Mouse (Mus musculus) MEL (cell line): Measurements from ENCODE around the gene Cenpt. TPM values are rescaled to one million over a fixed set of nuclear protein-coding genes. Genes with fewer than 3 reads are reported as not detected.

ENCODE experiments used
- DNase-seq: peaks from one replicate; pipeline ENCODE4 v3.0.0; 2011; ENCODE audit warnings: low read depth, low spot score
- H3K27ac ChIP-seq: 2 replicates; pipeline ENCODE4 v1.5.1; 2012; ENCODE audit warnings: low read depth, mild to moderate bottlenecking, control low read depth, low read length, moderate library complexity; ENCODE audit not compliant: control insufficient read depth
- H3K27me3 ChIP-seq, 2 experiments: fragments of 150-350 bp in 1 of 2; sonication (generic) in 1 of 2; 2 replicates each; pipeline ENCODE4 v1.6.1; 2012; ENCODE audit warnings: low read length in 2 of 2, mild to moderate bottlenecking in 2 of 2, improper control_type of control experiment in 1 of 2, moderate library complexity in 1 of 2; ENCODE audit not compliant: insufficient read depth in 2 of 2, control insufficient read depth in 1 of 2
- H3K36me3 ChIP-seq, 2 experiments: 2 replicates each; pipeline ENCODE4 v1.6.1; 2012 to 2014; ENCODE audit warnings: low read length in 2 of 2, improper control_type of control experiment in 1 of 2, inconsistent platforms in 1 of 2, mild to moderate bottlenecking in 1 of 2; ENCODE audit not compliant: insufficient read depth in 2 of 2, control insufficient read depth in 1 of 2
- H3K4me1 ChIP-seq, 2 experiments: fragments of 150-350 bp in 1 of 2; sonication (generic) in 1 of 2; 2 replicates each; pipeline ENCODE4 v1.6.1; 2012; ENCODE audit warnings: low read length in 2 of 2, improper control_type of control experiment in 1 of 2, mild to moderate bottlenecking in 1 of 2; ENCODE audit not compliant: insufficient read depth in 2 of 2, control insufficient read depth in 1 of 2
- H3K4me3 ChIP-seq, 2 experiments: fragments of 150-350 bp in 1 of 2; sonication (generic) in 1 of 2; 2 replicates each; pipeline ENCODE4 v1.5.1; 2012; ENCODE audit warnings: low read depth in 2 of 2, low read length in 2 of 2, mild to moderate bottlenecking in 2 of 2, moderate library complexity in 2 of 2, control low read depth in 1 of 2, improper control_type of control experiment in 1 of 2; ENCODE audit not compliant: control insufficient read depth in 1 of 2, insufficient read depth in 1 of 2
- H3K79me2 ChIP-seq: 2 replicates; pipeline ENCODE4 v1.6.1; 2012; ENCODE audit warnings: mild to moderate bottlenecking, low read length, moderate library complexity; ENCODE audit not compliant: control insufficient read depth, poor library complexity, insufficient read depth
- H3K9ac ChIP-seq: 2 replicates; pipeline ENCODE4 v1.6.1; 2012; ENCODE audit warnings: low read depth, mild to moderate bottlenecking, control low read depth, low read length, moderate library complexity; ENCODE audit not compliant: control insufficient read depth, poor library complexity, severe bottlenecking
- H3K9me3 ChIP-seq: fragments of 150-350 bp; sonication (generic); replicated peaks from 2 replicates; pipeline ENCODE4 v1.6.1; 2012; ENCODE audit warnings: mild to moderate bottlenecking, low read length, improper control_type of control experiment, moderate library complexity; ENCODE audit not compliant: insufficient read depth
- E2F4 ChIP-seq: IDR thresholded peaks from 2 replicates; pipeline ENCODE4 v1.6.1; 2011; ENCODE audit warnings: low read depth, low read length, improper control_type of control experiment, borderline replicate concordance
- ETS1 ChIP-seq: IDR thresholded peaks from 2 replicates; pipeline ENCODE4 v1.6.1; 2012; ENCODE audit warnings: low read depth, mild to moderate bottlenecking, inconsistent platforms, low read length, improper control_type of control experiment, moderate library complexity
- GABPA ChIP-seq: IDR thresholded peaks from 2 replicates; pipeline ENCODE4 v1.6.1; 2012; ENCODE audit warnings: low read depth, mild to moderate bottlenecking, inconsistent platforms, low read length, improper control_type of control experiment, moderate library complexity
- GATA1 ChIP-seq: IDR thresholded peaks from 2 replicates; pipeline ENCODE4 v1.6.1; 2011; ENCODE audit warnings: low read depth, low read length, improper control_type of control experiment
- JUND ChIP-seq: IDR thresholded peaks from 2 replicates; pipeline ENCODE4 v1.6.1; 2011; ENCODE audit warnings: low read depth, mild to moderate bottlenecking, improper control_type of control experiment, low read length
- MAX ChIP-seq: IDR thresholded peaks from 2 replicates; pipeline ENCODE4 v1.6.1; 2011; ENCODE audit warnings: low read length, improper control_type of control experiment
- MAZ ChIP-seq: IDR thresholded peaks from 2 replicates; pipeline ENCODE4 v1.6.1; 2012; ENCODE audit warnings: low read depth, mild to moderate bottlenecking, inconsistent platforms, low read length, improper control_type of control experiment
- MXI1 ChIP-seq: IDR thresholded peaks from 2 replicates; pipeline ENCODE4 v1.6.1; 2011; ENCODE audit warnings: mild to moderate bottlenecking, low read depth, low read length, improper control_type of control experiment
- MYB ChIP-seq: IDR thresholded peaks from 2 replicates; pipeline ENCODE4 v1.6.1; 2011; ENCODE audit warnings: mild to moderate bottlenecking, low read depth, low read length, improper control_type of control experiment
- MYC ChIP-seq: IDR thresholded peaks from 2 replicates; pipeline ENCODE4 v1.6.1; 2011; ENCODE audit warnings: low read depth, mild to moderate bottlenecking, low read length, improper control_type of control experiment, moderate library complexity
- NRF1 ChIP-seq: IDR thresholded peaks from 2 replicates; pipeline ENCODE4 v1.6.1; 2014; ENCODE audit warnings: low read depth, mild to moderate bottlenecking, inconsistent platforms, low read length, improper control_type of control experiment, moderate library complexity; ENCODE audit not compliant: poor library complexity, insufficient read depth, severe bottlenecking
- POLR2A ChIP-seq, 2 experiments: IDR thresholded peaks; 2 replicates each; pipeline ENCODE4 v1.6.1; 2011 to 2012; ENCODE audit warnings: low read length in 2 of 2, mild to moderate bottlenecking in 2 of 2, control low read depth in 1 of 2, improper control_type of control experiment in 1 of 2, low read depth in 1 of 2, moderate library complexity in 1 of 2; ENCODE audit not compliant: control insufficient read depth in 1 of 2, insufficient read depth in 1 of 2, poor library complexity in 1 of 2
- POLR2AphosphoS2 ChIP-seq: IDR thresholded peaks from 2 replicates; pipeline ENCODE4 v1.6.1; 2011; ENCODE audit warnings: low read length, improper control_type of control experiment
- POLR2AphosphoS5 ChIP-seq: IDR thresholded peaks from 2 replicates; pipeline ENCODE4 v1.6.1; 2012; ENCODE audit warnings: low read depth, borderline replicate concordance, mild to moderate bottlenecking, inconsistent platforms, low read length, moderate library complexity, mixed read lengths
- RAD21 ChIP-seq: IDR thresholded peaks from 2 replicates; pipeline ENCODE4 v1.6.1; 2011; ENCODE audit warnings: mild to moderate bottlenecking, low read depth, low read length, improper control_type of control experiment
- SIN3A ChIP-seq: IDR thresholded peaks from 2 replicates; pipeline ENCODE4 v1.6.1; 2012; ENCODE audit warnings: low read length, improper control_type of control experiment, inconsistent platforms
- SMC3 ChIP-seq: IDR thresholded peaks from 2 replicates; pipeline ENCODE4 v1.6.1; 2011; ENCODE audit warnings: low read depth, low read length, improper control_type of control experiment
- TCF12 ChIP-seq: IDR thresholded peaks from 2 replicates; pipeline ENCODE4 v1.6.1; 2014; ENCODE audit warnings: low read depth, mild to moderate bottlenecking, inconsistent platforms, low read length, improper control_type of control experiment, moderate library complexity
- ZKSCAN1 ChIP-seq: IDR thresholded peaks from 2 replicates; pipeline ENCODE4 v1.6.1; 2012; ENCODE audit warnings: low read depth, mild to moderate bottlenecking, inconsistent platforms, low read length, improper control_type of control experiment, moderate library complexity
- ZMIZ1 ChIP-seq: IDR thresholded peaks from 2 replicates; pipeline ENCODE4 v1.6.1; 2012; ENCODE audit warnings: low read depth, mild to moderate bottlenecking, inconsistent platforms, low read length, improper control_type of control experiment, moderate library complexity
- polyA plus RNA-seq, 2 experiments: library from polyadenylated mRNA; stranded (reverse) in 1 of 2; unstranded in 1 of 2; fragments of >175 nt in 1 of 2; fragments of >200 nt in 1 of 2; gene quantifications; 2 replicates each; pipeline versions ENCODE4 v1.2.1 to v1.2.4; 2012; ENCODE audit warnings: low replicate concordance in 2 of 2, low read depth in 1 of 2; ENCODE audit not compliant: insufficient read length in 2 of 2, insufficient read depth in 1 of 2, missing spikeins in 1 of 2
- total RNA-seq: library from RNA; depleted of rRNA; stranded (reverse); fragments of 300-350 nt; gene quantifications from 2 replicates; pipeline ENCODE4 v1.2.3, GENCODE M21; 2012

The Cenpt gene
- total and polyA plus RNA-seq, 3 experiments: 14.2 to 26.5 TPM; not detected in 1

DNA sequence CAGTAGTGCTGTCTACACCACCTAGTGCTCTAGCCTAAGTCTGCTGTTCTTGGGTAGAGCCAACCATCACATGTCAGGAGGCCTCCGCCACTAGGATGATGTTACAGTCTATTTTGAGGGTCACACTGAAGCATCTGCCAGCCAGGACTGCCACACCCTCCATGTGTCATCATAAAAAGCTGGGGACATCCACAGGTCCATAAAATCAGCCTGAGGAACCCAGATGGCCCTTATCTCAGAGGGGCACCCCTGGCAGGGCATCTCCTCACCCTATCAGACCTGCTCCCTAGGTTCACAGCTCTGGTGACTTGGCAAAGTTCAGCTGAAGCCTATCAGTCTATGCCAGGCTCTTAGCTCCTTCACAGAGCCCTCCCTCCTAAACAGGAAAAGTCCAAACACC is 32.2 kb downstream of the Cenpt start (continued):
- peak; percentile 71 for TF ChIP-seq SIN3A

DNA sequence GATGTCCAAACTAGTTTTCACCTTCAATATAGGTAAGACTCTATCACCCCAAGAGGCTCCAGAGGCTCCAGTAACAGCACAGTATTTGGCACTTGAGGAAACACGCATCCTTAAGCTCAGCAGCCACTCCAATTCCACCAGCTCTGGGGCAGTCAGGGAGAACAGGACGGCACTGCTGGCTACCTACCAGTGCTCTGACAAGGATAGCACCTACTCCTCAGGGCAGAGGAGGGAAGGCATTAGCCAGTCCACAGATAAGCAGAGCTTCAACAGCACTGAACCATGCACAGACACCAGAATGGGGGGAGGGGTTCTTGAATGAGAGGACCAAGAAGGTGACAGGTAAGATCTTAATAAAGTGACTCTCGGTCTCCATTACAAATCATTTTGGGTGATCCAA is 33.4 kb downstream of the Cenpt start:
- H3K9me3 ChIP-seq: no peaks in the 10 kb centered on the region
- H3K4me1 ChIP-seq: peaks cover 14 to 19% of the 10 kb centered on the region in 2 experiments
- H3K36me3 ChIP-seq: peaks cover 1 to 17% of the 10 kb centered on the region in 2 experiments; a peak in 3 of 4 replicates
- no peaks in the 10 kb centered on the region for H3K27me3 ChIP-seq
- H3K9ac ChIP-seq: no peak overlapping the region
- no peak overlapping the region for H3K4me3 ChIP-seq
- H3K79me2 ChIP-seq: peaks cover 5% of the 10 kb centered on the region; the same call in 1 of the 2 replicates
- no peak overlapping the region for H3K27ac ChIP-seq
- DNase-seq: no peak
- no peak for TF ChIP-seq NRF1
- no peak for TF ChIP-seq E2F4
- TF ChIP-seq MAX: no peak
- no peak for TF ChIP-seq JUND
- TF ChIP-seq ETS1: no peak
- no peak for TF ChIP-seq TCF12
- no peak for TF ChIP-seq GABPA
- no peak for TF ChIP-seq SMC3
- no peak for TF ChIP-seq ZKSCAN1
- TF ChIP-seq POLR2AphosphoS2: no peak
- no peak for TF ChIP-seq GATA1

DNA sequence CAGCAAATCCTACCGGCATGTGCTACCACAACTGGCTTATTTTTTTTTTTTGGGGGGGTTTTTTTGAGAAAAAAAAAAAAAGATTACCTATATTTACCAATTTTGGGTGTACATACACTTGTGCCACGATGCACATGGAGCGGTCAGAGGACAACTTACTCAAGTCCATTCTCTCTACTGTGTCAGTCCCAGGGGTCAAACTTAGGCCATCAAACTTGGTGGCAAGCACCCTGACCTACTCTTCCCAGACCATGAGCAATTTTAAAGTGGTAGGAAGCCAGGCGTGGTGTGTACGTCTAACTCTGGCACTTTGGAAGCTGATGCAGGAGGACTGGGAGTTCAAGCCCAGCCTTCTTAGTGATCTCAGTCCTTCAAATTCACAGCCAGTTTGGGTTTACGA is 39.8 kb downstream of the Cenpt start:
- H3K27me3 ChIP-seq: no peaks in the 10 kb centered on the region
- 0 out of 2 replicates have a peak, but pooled peaks cover 2% of the 10 kb centered on the region for H3K79me2 ChIP-seq
- DNase-seq: no peak
- H3K4me1 ChIP-seq: peaks cover 34 to 40% of the 10 kb centered on the region in 2 experiments
- H3K4me3 ChIP-seq: no peak overlapping the region
- no peak overlapping the region for H3K9ac ChIP-seq
- no peak for TF ChIP-seq RAD21
- no peak for TF ChIP-seq MYB
- TF ChIP-seq MAX: no peak
- no peak for TF ChIP-seq NRF1
- TF ChIP-seq MYC: no peak
- no peak for TF ChIP-seq TCF12
- TF ChIP-seq GABPA: no peak
- TF ChIP-seq MAZ: no peak
- TF ChIP-seq SIN3A: no peak
- no peak for TF ChIP-seq MXI1
- no peak for TF ChIP-seq POLR2AphosphoS2
- no peak for TF ChIP-seq E2F4
- TF ChIP-seq POLR2AphosphoS5: no peak
- no peak for TF ChIP-seq ZMIZ1
- TF ChIP-seq POLR2A (IDR thresholded peaks at IDR 0.05; ENCODE audit: control insufficient read depth in 1 of 2, insufficient read depth in 1 of 2, low read depth in 1 of 2, low read length in 2 of 2, poor library complexity in 1 of 2): no peak
- TF ChIP-seq, all 39 proteins: peak for 0
- peaks cover 1 to 46% of the 10 kb centered on the region in 2 experiments; a peak in 3 of 4 replicates for H3K36me3 ChIP-seq
- H3K27ac ChIP-seq: no peak overlapping the region
- no peaks in the 10 kb centered on the region for H3K9me3 ChIP-seq
